Mouse (Mus musculus): ENCODE results near the gene Mdga1.

GRCm38 (mm10) chr17:29834333-29834732 is 135.6 kb downstream of the Mdga1 start:
- TF ChIP-seq POLR2A (IDR thresholded peaks at IDR 0.05; ENCODE audit: insufficient read length, low read depth), result no peak
- no peak for TF ChIP-seq MYOD1 (IDR thresholded peaks at IDR 0.05; ENCODE audit: control insufficient read depth in 1 of 3, insufficient read length in 2 of 3, low read depth in 2 of 3)
- TF ChIP-seq USF1 (IDR thresholded peaks at IDR 0.05; ENCODE audit: low read depth), result no peak
- no peak for TF ChIP-seq POLR2AphosphoS2 (IDR thresholded peaks at IDR 0.05; ENCODE audit: insufficient read length, low read depth)
- no peak for TF ChIP-seq TCF12 (IDR thresholded peaks at IDR 0.05; ENCODE audit: insufficient read depth, poor library complexity, severe bottlenecking)
- TF ChIP-seq MYOG (IDR thresholded peaks at IDR 0.05; ENCODE audit: control insufficient read depth in 1 of 3, insufficient read depth in 1 of 3, insufficient read length in 2 of 3, low read depth in 2 of 3), result no peak
- TF ChIP-seq CEBPB (IDR thresholded peaks at IDR 0.05; ENCODE audit: insufficient read depth, poor library complexity, severe bottlenecking), result no peak
- no peak for TF ChIP-seq SRF (IDR thresholded peaks at IDR 0.05; ENCODE audit: control insufficient read depth, insufficient read length, low read depth)
